Comparison of ENCODE assay signal across 8 mouse cellular contexts in genomic region chr11:106572020-106572782, GRCm38 (mm10). TPM values are rescaled to one million over a fixed set of nuclear protein-coding genes. Genes with fewer than 3 reads are reported as not detected.
A peak's percentile ranks its signal among the peaks of the same experiment; 100 is the strongest.
DNase-seq lines count a peak whose midpoint lies in the region; ATAC-seq and TF ChIP-seq lines count a peak whose summit lies in the region.

No protein-coding gene starts in this region.

- peak overlapping the region; percentile 69 for H3K27ac ChIP-seq in heart, embryonic 10.5 days
- peak overlapping the region; percentile 35 for H3K27ac ChIP-seq in hindbrain, embryonic 13.5 days
- H3K27ac ChIP-seq in limb, embryonic 15.5 days: peak overlapping the region; percentile 79
- H3K27ac ChIP-seq in stomach, postnatal 0 days (replicated peaks): peak overlapping the region; percentile 85; the same call in 1 of the 2 replicates

- H3K27me3 ChIP-seq in heart, embryonic 10.5 days (ENCODE audit: insufficient read depth, poor library complexity, severe bottlenecking): 0 out of 2 replicates have a peak, but pooled peaks cover 4% of the 10 kb centered on the region
- H3K27me3 ChIP-seq in hindbrain, embryonic 13.5 days: no peaks in the 10 kb centered on the region
- H3K27me3 ChIP-seq in limb, embryonic 15.5 days: no peaks in the 10 kb centered on the region
- H3K27me3 ChIP-seq in stomach, postnatal 0 days (ENCODE audit: control insufficient read depth, insufficient read depth, low read length): no peaks in the 10 kb centered on the region

- H3K9me3 ChIP-seq in heart, embryonic 10.5 days: no peaks in the 10 kb centered on the region
- H3K9me3 ChIP-seq in hindbrain, embryonic 13.5 days: no peaks in the 10 kb centered on the region
- H3K9me3 ChIP-seq in limb, embryonic 15.5 days: no peaks in the 10 kb centered on the region
- no peaks in the 10 kb centered on the region for H3K9me3 ChIP-seq in stomach, postnatal 0 days (ENCODE audit: control insufficient read depth, low read length)

- no peak for TF ChIP-seq CTCF in stomach, postnatal 0 days (IDR thresholded peaks at IDR 0.05; ENCODE audit: low read depth)

- H3K36me3 ChIP-seq in heart, embryonic 10.5 days: peaks cover 13% of the 10 kb centered on the region
- peaks cover 11% of the 10 kb centered on the region for H3K36me3 ChIP-seq in hindbrain, embryonic 13.5 days
- peaks cover 10% of the 10 kb centered on the region for H3K36me3 ChIP-seq in limb, embryonic 15.5 days
- H3K36me3 ChIP-seq in stomach, postnatal 0 days (ENCODE audit: control insufficient read depth, insufficient read depth, low read length): 0 out of 2 replicates have a peak, but pooled peaks cover 3% of the 10 kb centered on the region

- no peak overlapping the region for H3K4me2 ChIP-seq in hindbrain, embryonic 13.5 days
- no peak overlapping the region for H3K4me2 ChIP-seq in limb, embryonic 15.5 days
- no peak overlapping the region for H3K4me2 ChIP-seq in stomach, postnatal 0 days (replicated peaks; ENCODE audit: low read depth)

- H3K9ac ChIP-seq in hindbrain, embryonic 13.5 days: no peak overlapping the region
- H3K9ac ChIP-seq in limb, embryonic 15.5 days: no peak overlapping the region
- H3K9ac ChIP-seq in stomach, postnatal 0 days (ENCODE audit: low read length): no peak overlapping the region

- no peak for DNase-seq in heart, embryonic 10.5 days (ENCODE audit: low spot score)
- no peak for DNase-seq in heart, postnatal 4 days
- DNase-seq in adrenal gland, postnatal 25 days: peak; percentile 32
- no peak for DNase-seq in stomach, postnatal 0 days (ENCODE audit: low spot score)
- no peak for DNase-seq in right cerebral cortex, postnatal 14 days
- no peak for DNase-seq in frontal cortex, postnatal 14 days (ENCODE audit: low spot score in 2 of 2)

- no peak for ATAC-seq in hindbrain, embryonic 13.5 days (ENCODE audit: low FRiP score)
- no peak for ATAC-seq in limb, embryonic 15.5 days (ENCODE audit: insufficient number of reproducible peaks, low FRiP score, low TSS enrichment, low read depth)
- peak; percentile 24 for ATAC-seq in stomach, postnatal 0 days (ENCODE audit: low FRiP score, low TSS enrichment)

- no peak for TF ChIP-seq EP300 in stomach, postnatal 0 days (optimal IDR thresholded peaks at IDR 0.05)

- peaks cover 96% of the 10 kb centered on the region for H3K4me1 ChIP-seq in heart, embryonic 10.5 days
- peaks cover 39% of the 10 kb centered on the region for H3K4me1 ChIP-seq in hindbrain, embryonic 13.5 days (replicated peaks)
- peaks cover 29% of the 10 kb centered on the region for H3K4me1 ChIP-seq in limb, embryonic 15.5 days
- peaks cover 12% of the 10 kb centered on the region for H3K4me1 ChIP-seq in stomach, postnatal 0 days (replicated peaks; ENCODE audit: control insufficient read depth, insufficient read depth)

- no peak overlapping the region for H3K4me3 ChIP-seq in heart, embryonic 10.5 days
- no peak overlapping the region for H3K4me3 ChIP-seq in hindbrain, embryonic 13.5 days
- H3K4me3 ChIP-seq in limb, embryonic 15.5 days: no peak overlapping the region
- H3K4me3 ChIP-seq in stomach, postnatal 0 days (ENCODE audit: low read depth, low read length): no peak overlapping the region

- 39% methylated on average over 15 of the region's 15 CpGs for WGBS in heart, embryonic 10.5 days
- WGBS in hindbrain, embryonic 13.5 days: 41% methylated on average over 15 of the region's 15 CpGs
- 32% methylated on average over 15 of the region's 15 CpGs for WGBS in limb, embryonic 15.5 days
- WGBS in stomach, postnatal 0 days: 55% methylated on average over 15 of the region's 15 CpGs

RNA-seq across cellular contexts. Expression of gene Tex2, which starts 41.0 kb away (rescaled TPM):
- 12.5 and 17.9 TPM in 2 replicates for polyA plus RNA-seq in heart, embryonic 10.5 days (2016; fragmentation: Nextera tagmentation; extraction: Ambion mirVana)
- total RNA-seq in heart, postnatal 4 days (2021): 10 to 100 TPM; 37.6 to 45.2 TPM
- 45.0 and 45.5 TPM in 2 replicates for total RNA-seq in adrenal gland, postnatal 25 days (2021)
- 21.3 and 21.7 TPM in 2 replicates for polyA plus RNA-seq in hindbrain, embryonic 13.5 days (2015; fragmentation: Nextera tagmentation; extraction: Ambion mirVana)
- polyA plus RNA-seq in limb, embryonic 15.5 days (2015; fragmentation: Nextera tagmentation; extraction: Ambion mirVana): 10.4 and 10.9 TPM in 2 replicates
- 11.6 and 12.1 TPM in 2 replicates for polyA plus RNA-seq in stomach, postnatal 0 days (2015; fragmentation: Nextera tagmentation; extraction: Ambion mirVana)

Comparison
In these comparisons a context has a peak if more than half of its experiments do, and no peak if none do; other contexts are left out.
1. H3K27ac ChIP-seq: peak in every context shown above with its lines; median percentile 85 in stomach, postnatal 0 days; 79 in limb, embryonic 15.5 days; 69 in heart, embryonic 10.5 days; 35 in hindbrain, embryonic 13.5 days.